Mouse (Mus musculus) cortical plate, adult 2 months (tissue): ENCODE measurements around the gene Eml3. TPM values are rescaled to one million over a fixed set of nuclear protein-coding genes. Genes with fewer than 3 reads are reported as not detected.

Source experiments
- H3K27ac ChIP-seq: fragments of 200-500 bp; 2 replicates; pipeline ENCODE4 v1.5.1; 2012; ENCODE audit warnings: low read length, control low read depth, inconsistent platforms; ENCODE audit not compliant: insufficient read depth
- H3K4me1 ChIP-seq: fragments of 200-500 bp; 2 replicates; pipeline ENCODE4 v1.6.1; 2011; ENCODE audit warnings: low read length; ENCODE audit not compliant: control insufficient read depth, insufficient read depth
- H3K4me3 ChIP-seq: fragments of 200-500 bp; 2 replicates; pipeline ENCODE4 v1.5.1; 2011; ENCODE audit warnings: mild to moderate bottlenecking, low read length, control low read depth; ENCODE audit not compliant: insufficient read depth
- CTCF ChIP-seq: fragments of 200-500 bp; IDR thresholded peaks from 2 replicates; pipeline ENCODE4 v1.5.1; 2011; ENCODE audit warnings: mild to moderate bottlenecking, control low read depth, low read length; ENCODE audit not compliant: insufficient read depth; ENCODE audit errors: extremely low read depth
- POLR2A ChIP-seq: fragments of 200-500 bp; IDR thresholded peaks from 2 replicates; pipeline ENCODE4 v1.6.1; 2011; ENCODE audit warnings: mild to moderate bottlenecking, low read length, control low read depth; ENCODE audit not compliant: insufficient read depth; ENCODE audit errors: extremely low read depth
- polyA plus RNA-seq: library from polyadenylated mRNA; depleted of rRNA; stranded (reverse); fragments of >200 nt; gene quantifications from 2 replicates; pipeline ENCODE4 v1.2.3, GENCODE M21; 2012

Gene Eml3
- polyA plus RNA-seq, 1 experiment: 12.8 TPM

- no peak for TF ChIP-seq POLR2A
- no peak for TF ChIP-seq CTCF
These were observed 17.5 kb upstream of the Eml3 start for GRCm38 (mm10) chr19:8911810-8912209.

GRCm38 (mm10) chr19:8914212-8914611 is 15.1 kb upstream of the Eml3 start:
- H3K27ac ChIP-seq: 0 out of 2 replicates have a peak overlapping the region, but pooled peaks have one; percentile 35

More at GRCm38 (mm10) chr19:8911810-8912209, 17.5 kb upstream of the Eml3 start:
- Histone ChIP-seq H3K4me1 (peaks cover 3% of the 10 kb centered on the region), H3K4me3 (no peak overlapping the region), H3K27ac (no peak overlapping the region)

GRCm38 (mm10) chr19:8919000-8919399 is 10.4 kb upstream of the Eml3 start:
- no peak overlapping the region for H3K27ac ChIP-seq
- TF ChIP-seq POLR2A (no peak), CTCF (no peak)
- H3K4me3 ChIP-seq: no peak overlapping the region
- peaks cover 3% of the 10 kb centered on the region; the same call in 1 of the 2 replicates for H3K4me1 ChIP-seq

More at GRCm38 (mm10) chr19:8914212-8914611, 15.1 kb upstream of the Eml3 start:
- no peak for TF ChIP-seq CTCF
- TF ChIP-seq POLR2A: no peak
- H3K4me1 ChIP-seq: peaks cover 3% of the 10 kb centered on the region
- H3K4me3 ChIP-seq: no peak overlapping the region

GRCm38 (mm10) chr19:8919684-8920072 is 9.7 kb upstream of the Eml3 start:
- H3K4me3 ChIP-seq: peak overlapping the region; percentile 73; the same call in 1 of the 2 replicates
- TF ChIP-seq CTCF (no peak), POLR2A (no peak)
- peak overlapping the region; percentile 67 for H3K27ac ChIP-seq
- peaks cover 3% of the 10 kb centered on the region; the same call in 1 of the 2 replicates for H3K4me1 ChIP-seq

GRCm38 (mm10) chr19:8920073-8920736 is 9.1 kb upstream of the Eml3 start, which contains the start of gene B3gat3:
TSS of gene B3gat3 (plus strand) at chr19:8920374.
- Histone ChIP-seq H3K4me3 (peak within 1 kb of the TSS; percentile 73), H3K4me1 (peaks cover 3% of the 10 kb centered on the region; the same call in 1 of the 2 replicates), H3K27ac (peak within 1 kb of the TSS; percentile 67)
- TF ChIP-seq CTCF: no peak
- peak; percentile 93 for TF ChIP-seq POLR2A

- TF ChIP-seq CTCF (no peak), POLR2A (no peak)
- Histone ChIP-seq H3K4me1 (peaks cover 3% of the 10 kb centered on the region; the same call in 1 of the 2 replicates), H3K27ac (0 out of 2 replicates have a peak overlapping the region, but pooled peaks have one; percentile 4), H3K4me3 (peak overlapping the region; percentile 73)
These were observed 8.5 kb upstream of the Eml3 start for GRCm38 (mm10) chr19:8920836-8921291.

GRCm38 (mm10) chr19:8921741-8922140 is 7.6 kb upstream of the Eml3 start:
- Histone ChIP-seq H3K4me1 (peaks cover 3% of the 10 kb centered on the region; the same call in 1 of the 2 replicates), H3K4me3 (no peak overlapping the region; the same call in 1 of the 2 replicates), H3K27ac (no peak overlapping the region)
- TF ChIP-seq CTCF: no peak
- TF ChIP-seq POLR2A: no peak

- no peak overlapping the region for H3K4me3 ChIP-seq
- H3K4me1 ChIP-seq: no peaks in the 10 kb centered on the region
- TF ChIP-seq CTCF: no peak
- no peak for TF ChIP-seq POLR2A
- no peak overlapping the region for H3K27ac ChIP-seq
These were observed 2.6 kb upstream of the Eml3 start for GRCm38 (mm10) chr19:8926766-8927165.

GRCm38 (mm10) chr19:8927891-8928525 is 1.3 kb upstream of the Eml3 start:
- no peak for TF ChIP-seq CTCF
- no peak for TF ChIP-seq POLR2A
- Histone ChIP-seq H3K4me3 (no peak overlapping the region), H3K27ac (no peak overlapping the region), H3K4me1 (no peaks in the 10 kb centered on the region)

- Histone ChIP-seq H3K4me3 (peak overlapping the region; percentile 17), H3K4me1 (no peaks in the 10 kb centered on the region), H3K27ac (no peak overlapping the region)
- no peak for TF ChIP-seq POLR2A
These were observed 596 bp upstream of the Eml3 start for GRCm38 (mm10) chr19:8928689-8929223.

GRCm38 (mm10) chr19:8930117-8930516 is 765 bp downstream of the Eml3 start:
- no peak for TF ChIP-seq CTCF
- TF ChIP-seq POLR2A: no peak
- peak overlapping the region; percentile 17 for H3K4me3 ChIP-seq
- no peaks in the 10 kb centered on the region for H3K4me1 ChIP-seq
- H3K27ac ChIP-seq: no peak overlapping the region
